Mouse (Mus musculus) MEL (cell line): ENCODE data around the gene Cep104.

Source experiments
- BHLHE40 ChIP-seq: IDR thresholded peaks from 2 replicates; pipeline ENCODE4 v1.6.1; 2012; ENCODE audit warnings: low read depth, mild to moderate bottlenecking, inconsistent platforms, low read length, improper control_type of control experiment, borderline replicate concordance
- CTCF ChIP-seq, 3 experiments: IDR thresholded peaks in 2 of 3; conservative IDR thresholded peaks in 1 of 3; 2 replicates each; pipeline ENCODE4 v1.5.1; 2011 to 2012; ENCODE audit warnings: low read length in 3 of 3, low read depth in 2 of 3, mild to moderate bottlenecking in 2 of 3, improper control_type of control experiment in 1 of 3, inconsistent platforms in 1 of 3, mixed read lengths in 1 of 3, moderate library complexity in 1 of 3; ENCODE audit not compliant: control insufficient read depth in 1 of 3, insufficient read depth in 1 of 3, poor library complexity in 1 of 3, severe bottlenecking in 1 of 3
- ELF1 ChIP-seq: IDR thresholded peaks from 2 replicates; pipeline ENCODE4 v1.6.1; 2014; ENCODE audit warnings: low read depth, mild to moderate bottlenecking, inconsistent platforms, low read length, improper control_type of control experiment, moderate library complexity
- EP300 ChIP-seq, 2 experiments: IDR thresholded peaks; 2 replicates each; pipeline ENCODE4 v1.6.1; 2011; ENCODE audit warnings: improper control_type of control experiment in 2 of 2, low read length in 2 of 2, low read depth in 1 of 2, mild to moderate bottlenecking in 1 of 2
- GATA1 ChIP-seq: IDR thresholded peaks from 2 replicates; pipeline ENCODE4 v1.6.1; 2011; ENCODE audit warnings: low read depth, low read length, improper control_type of control experiment
- POLR2A ChIP-seq, 2 experiments: IDR thresholded peaks; 2 replicates each; pipeline ENCODE4 v1.6.1; 2011 to 2012; ENCODE audit warnings: low read length in 2 of 2, mild to moderate bottlenecking in 2 of 2, control low read depth in 1 of 2, improper control_type of control experiment in 1 of 2, low read depth in 1 of 2, moderate library complexity in 1 of 2; ENCODE audit not compliant: control insufficient read depth in 1 of 2, insufficient read depth in 1 of 2, poor library complexity in 1 of 2
- TAL1 ChIP-seq: IDR thresholded peaks from 2 replicates; pipeline ENCODE4 v1.6.1; 2012; ENCODE audit warnings: mild to moderate bottlenecking, inconsistent platforms, low read length, moderate library complexity, mixed read lengths
- ZKSCAN1 ChIP-seq: IDR thresholded peaks from 2 replicates; pipeline ENCODE4 v1.6.1; 2012; ENCODE audit warnings: low read depth, mild to moderate bottlenecking, inconsistent platforms, low read length, improper control_type of control experiment, moderate library complexity

- TF ChIP-seq BHLHE40 = no peak
- no peak for TF ChIP-seq GATA1
- TF ChIP-seq EP300 (IDR thresholded peaks at IDR 0.05; ENCODE audit: low read depth in 1 of 2, low read length in 2 of 2) = no peak
- no peak for TF ChIP-seq ELF1
- no peak; a peak in 1 of 4 replicates for TF ChIP-seq POLR2A (IDR thresholded peaks at IDR 0.05; ENCODE audit: control insufficient read depth in 1 of 2, insufficient read depth in 1 of 2, low read depth in 1 of 2, low read length in 2 of 2, poor library complexity in 1 of 2)
- no peak for TF ChIP-seq TAL1
- TF ChIP-seq ZKSCAN1 = no peak
- peak in 1 of 3 experiments; percentile 22; a peak in 2 of 6 replicates for TF ChIP-seq CTCF (IDR thresholded peaks at IDR 0.05 in 2 of 3, conservative IDR thresholded peaks at IDR 0.05 in 1 of 3; ENCODE audit: control insufficient read depth in 1 of 3, insufficient read depth in 1 of 3, low read depth in 2 of 3, low read length in 3 of 3, poor library complexity in 1 of 3, severe bottlenecking in 1 of 3)
Measured at GRCm38 (mm10) chr4:154010907-154011645, 36.1 kb downstream of the Cep104 start.
